Mouse (Mus musculus) forebrain, embryonic 15.5 days (tissue): Measurements from ENCODE around the gene Gm13102. TPM values are rescaled to one million over a fixed set of nuclear protein-coding genes. Genes with fewer than 3 reads are reported as not detected.
"Not testable (repeated sequence)": the region's sequence is repeated elsewhere in the genome, so short reads cannot be mapped to it uniquely, and the experiment has no call there.

Experiments used
- ATAC-seq: fragments of 200-750 bp; cut with Nextera tagmentation; replicated peaks from 2 replicates; pipeline ENCODE4 v1.8.0; 2017; ENCODE audit warnings: mild to moderate bottlenecking, moderate TSS enrichment, moderate library complexity
- H3K27ac ChIP-seq: fragments of 300-500 bp; sonication (generic); replicated peaks from 2 replicates; pipeline ENCODE4 v1.5.1; 2015; ENCODE audit warnings: mild to moderate bottlenecking, inconsistent platforms
- H3K27me3 ChIP-seq: fragments of 300-500 bp; sonication (generic); 2 replicates; pipeline ENCODE4 v1.6.1; 2015; ENCODE audit warnings: inconsistent platforms
- H3K36me3 ChIP-seq: fragments of 300-500 bp; sonication (generic); 2 replicates; pipeline ENCODE4 v1.6.1; 2015; ENCODE audit warnings: mild to moderate bottlenecking, inconsistent platforms
- H3K4me1 ChIP-seq: fragments of 300-500 bp; sonication (generic); 2 replicates; pipeline ENCODE4 v1.6.1; 2015; ENCODE audit warnings: inconsistent platforms
- H3K4me2 ChIP-seq: fragments of 300-500 bp; sonication (generic); replicated peaks from 2 replicates; pipeline ENCODE4 v1.6.1; 2015; ENCODE audit warnings: mild to moderate bottlenecking, inconsistent platforms
- H3K4me3 ChIP-seq: fragments of 300-500 bp; sonication (generic); 2 replicates; pipeline ENCODE4 v1.5.1; 2015; ENCODE audit warnings: mild to moderate bottlenecking, inconsistent platforms
- H3K9ac ChIP-seq: fragments of 300-500 bp; sonication (generic); replicated peaks from 2 replicates; pipeline ENCODE4 v1.6.1; 2015; ENCODE audit warnings: mild to moderate bottlenecking, inconsistent platforms
- H3K9me3 ChIP-seq: fragments of 300-500 bp; sonication (generic); 2 replicates; pipeline ENCODE4 v1.6.1; 2016; ENCODE audit warnings: inconsistent platforms
- WGBS: fragments of 180-500 bp; shearing (Covaris S2); methylation state at CpG from one replicate; pipeline ENCODE4 v1.1.7; 2015; ENCODE audit warnings: mixed read lengths; 5-methylcytosine and 5-hydroxymethylcytosine counted together
- polyA plus RNA-seq: library from polyadenylated mRNA; unstranded; fragments of >200 nt; fragmentation: Nextera tagmentation; extraction: Ambion mirVana; gene quantifications from 2 replicates; pipeline ENCODE4 v1.2.1, GENCODE M21; 2015

Gm13102 gene
- polyA plus RNA-seq, result not detected in 2 replicates

DNA sequence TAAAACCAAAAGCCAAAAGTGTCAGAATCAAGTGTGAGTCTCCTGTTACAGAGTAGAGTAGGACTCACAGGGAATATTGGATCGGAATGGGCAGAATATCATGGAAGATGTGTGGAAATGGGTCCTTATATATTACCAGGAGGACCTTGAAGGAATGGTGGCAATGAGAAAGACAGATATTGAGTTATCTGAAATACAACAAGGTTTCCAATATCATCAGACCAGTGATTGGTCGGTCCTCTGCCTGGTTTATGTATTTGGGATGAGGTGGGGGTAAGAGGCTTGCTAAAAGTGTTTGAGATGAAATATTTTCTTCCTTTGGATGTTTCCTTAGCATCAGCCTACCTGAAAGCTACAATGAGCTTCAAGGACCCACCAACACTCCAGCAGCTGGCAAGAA is at the start of gene Gm13102:
TSS of gene Gm13102 (plus strand) at position 301 of the 400 bp plus-strand sequence.
- not testable (repeated sequence) for H3K9me3 ChIP-seq, ATAC-seq, H3K4me1 ChIP-seq, H3K4me3 ChIP-seq, H3K9ac ChIP-seq, H3K27ac ChIP-seq, H3K36me3 ChIP-seq, H3K4me2 ChIP-seq, H3K27me3 ChIP-seq
- WGBS, result 100% methylated on average over 1 of the region's 2 CpGs

DNA sequence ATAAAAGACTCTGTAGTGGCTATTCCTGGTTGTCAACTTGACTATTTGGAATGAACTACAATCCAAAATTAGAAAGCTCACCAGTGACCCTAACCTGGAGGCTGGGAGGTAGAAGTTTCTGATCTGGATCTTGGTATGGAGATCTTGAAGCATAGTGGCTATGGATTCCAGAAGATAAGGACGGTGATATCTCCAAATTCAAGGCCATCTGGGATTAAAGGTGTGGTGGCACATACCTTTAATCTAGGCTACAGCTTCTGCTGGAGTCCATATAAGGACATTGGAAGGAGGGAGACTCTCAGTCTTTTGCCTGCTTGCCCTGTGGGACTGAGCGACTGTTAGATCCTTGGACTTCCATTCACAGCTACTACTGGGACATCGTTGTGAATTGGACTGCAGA is 47.4 kb upstream of the Gm13102 start, which contains the start of gene Pramel4:
TSS of gene Pramel4 (plus strand) at position 301 of the 400 bp plus-strand sequence.
- ATAC-seq, H3K9me3 ChIP-seq, H3K36me3 ChIP-seq, H3K27ac ChIP-seq, H3K9ac ChIP-seq, H3K4me3 ChIP-seq, H3K27me3 ChIP-seq, H3K4me2 ChIP-seq, H3K4me1 ChIP-seq: not testable (repeated sequence)
- 87% methylated on average over 3 of the region's 3 CpGs for WGBS

Other genes starting within 250 kb of the Gm13102 start
- gene Pramef6, start 206.1 kb upstream of the Gm13102 start, polyA plus RNA-seq, result not detected in 2 replicates
- not detected in 2 replicates for gene Pramef25, start 155.5 kb upstream of the Gm13102 start, polyA plus RNA-seq
- gene Gm13101, start 139.5 kb upstream of the Gm13102 start, polyA plus RNA-seq, result not detected in 2 replicates
- gene Pramef17, start 112.1 kb upstream of the Gm13102 start, polyA plus RNA-seq, result not detected in 2 replicates
- not detected in 2 replicates for gene Pramel4, start 47.3 kb upstream of the Gm13102 start, polyA plus RNA-seq
- not detected in 2 replicates for gene Oog3, start 56.2 kb downstream of the Gm13102 start, polyA plus RNA-seq
- not detected in 2 replicates for gene Oog2, start 84.2 kb downstream of the Gm13102 start, polyA plus RNA-seq
- gene C87977, start 106.8 kb downstream of the Gm13102 start, polyA plus RNA-seq, result not detected in 2 replicates
- not detected in 2 replicates for gene Pramel5, start 174.0 kb downstream of the Gm13102 start, polyA plus RNA-seq
- not detected in 2 replicates for gene Gm13128, start 223.8 kb downstream of the Gm13102 start, polyA plus RNA-seq